Mouse (Mus musculus): ENCODE measurements around the gene Mrps24. TPM values are rescaled to one million over a fixed set of nuclear protein-coding genes. Genes with fewer than 3 reads are reported as not detected.

Mrps24 gene
- polyA plus RNA-seq, 1 experiment from 2014 or later, result 184 TPM

DNA sequence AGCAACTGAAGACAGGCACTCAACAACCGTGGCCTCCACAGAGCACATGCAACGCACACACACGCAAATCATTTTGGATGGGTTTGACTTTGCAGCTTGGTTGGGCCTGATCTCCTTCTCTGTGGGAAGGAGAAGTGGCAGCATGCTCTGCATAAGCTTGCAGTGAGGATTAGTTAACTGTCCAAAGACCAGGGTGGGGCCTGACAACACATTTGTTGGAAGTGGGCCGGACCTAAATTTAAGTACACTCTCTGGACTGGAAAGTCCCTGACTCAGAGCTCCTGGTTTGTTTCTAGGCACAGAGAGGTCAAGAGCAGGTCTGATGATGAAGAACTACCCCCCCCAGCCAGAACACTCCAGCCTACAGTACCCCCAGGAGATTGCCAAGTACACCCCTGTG, 18.8 kb upstream of the Mrps24 start:
- WGBS, result 90% methylated on average over 4 of the region's 4 CpGs
- Histone ChIP-seq H3K4me2 (replicated peaks) (no peak overlapping the region), H3K36me3 (no peaks in the 10 kb centered on the region), H3K27ac (no peak overlapping the region), H3K4me3 (no peak overlapping the region), H3K9me3 (no peaks in the 10 kb centered on the region), H3K27me3 (no peaks in the 10 kb centered on the region), H3K9ac (no peak overlapping the region), H3K4me1 (peaks cover 4% of the 10 kb centered on the region; the same call in 1 of the 2 replicates)
- no peak for ATAC-seq (ENCODE audit: insufficient number of reproducible peaks, insufficient read depth, low FRiP score, low TSS enrichment)

GRCm38 (mm10) chr11:5732401-5732800, 16.9 kb upstream of the Mrps24 start:
- Histone ChIP-seq H3K4me2 (replicated peaks) (no peak overlapping the region), H3K4me1 (peaks cover 8% of the 10 kb centered on the region; the same call in 1 of the 2 replicates), H3K36me3 (no peaks in the 10 kb centered on the region), H3K27ac (peak overlapping the region; percentile 47; the same call in 1 of the 2 replicates), H3K9ac (no peak overlapping the region), H3K4me3 (no peak overlapping the region), H3K9me3 (no peaks in the 10 kb centered on the region), H3K27me3 (no peaks in the 10 kb centered on the region)
- WGBS, result 67% methylated on average over 5 of the region's 5 CpGs
- no peak for ATAC-seq (ENCODE audit: insufficient number of reproducible peaks, insufficient read depth, low FRiP score, low TSS enrichment)

- 88% methylated on average over 9 of the region's 9 CpGs for WGBS
- Histone ChIP-seq H3K9me3 (no peaks in the 10 kb centered on the region), H3K9ac (no peak overlapping the region), H3K4me1 (peaks cover 8% of the 10 kb centered on the region; the same call in 1 of the 2 replicates), H3K27me3 (no peaks in the 10 kb centered on the region), H3K36me3 (peaks cover under 1% of the 10 kb centered on the region; the same call in 1 of the 2 replicates), H3K4me2 (replicated peaks) (no peak overlapping the region), H3K27ac (no peak overlapping the region), H3K4me3 (no peak overlapping the region)
- no peak for ATAC-seq (ENCODE audit: insufficient number of reproducible peaks, insufficient read depth, low FRiP score, low TSS enrichment)
These were observed 14.1 kb upstream of the Mrps24 start for GRCm38 (mm10) chr11:5729582-5729981.

GRCm38 (mm10) chr11:5718611-5719354, 3.3 kb upstream of the Mrps24 start:
- H3K4me1 ChIP-seq, result no peaks in the 10 kb centered on the region
- H3K27me3 ChIP-seq, result no peaks in the 10 kb centered on the region
- H3K27ac ChIP-seq, result no peak overlapping the region
- H3K9ac ChIP-seq, result no peak overlapping the region
- WGBS, result 90% methylated on average over 12 of the region's 12 CpGs
- H3K36me3 ChIP-seq, result peaks cover 43% of the 10 kb centered on the region
- no peak overlapping the region for H3K4me2 ChIP-seq (replicated peaks)
- no peaks in the 10 kb centered on the region for H3K9me3 ChIP-seq
- no peak overlapping the region for H3K4me3 ChIP-seq
- no peak for ATAC-seq (ENCODE audit: insufficient number of reproducible peaks, insufficient read depth, low FRiP score, low TSS enrichment)

DNA sequence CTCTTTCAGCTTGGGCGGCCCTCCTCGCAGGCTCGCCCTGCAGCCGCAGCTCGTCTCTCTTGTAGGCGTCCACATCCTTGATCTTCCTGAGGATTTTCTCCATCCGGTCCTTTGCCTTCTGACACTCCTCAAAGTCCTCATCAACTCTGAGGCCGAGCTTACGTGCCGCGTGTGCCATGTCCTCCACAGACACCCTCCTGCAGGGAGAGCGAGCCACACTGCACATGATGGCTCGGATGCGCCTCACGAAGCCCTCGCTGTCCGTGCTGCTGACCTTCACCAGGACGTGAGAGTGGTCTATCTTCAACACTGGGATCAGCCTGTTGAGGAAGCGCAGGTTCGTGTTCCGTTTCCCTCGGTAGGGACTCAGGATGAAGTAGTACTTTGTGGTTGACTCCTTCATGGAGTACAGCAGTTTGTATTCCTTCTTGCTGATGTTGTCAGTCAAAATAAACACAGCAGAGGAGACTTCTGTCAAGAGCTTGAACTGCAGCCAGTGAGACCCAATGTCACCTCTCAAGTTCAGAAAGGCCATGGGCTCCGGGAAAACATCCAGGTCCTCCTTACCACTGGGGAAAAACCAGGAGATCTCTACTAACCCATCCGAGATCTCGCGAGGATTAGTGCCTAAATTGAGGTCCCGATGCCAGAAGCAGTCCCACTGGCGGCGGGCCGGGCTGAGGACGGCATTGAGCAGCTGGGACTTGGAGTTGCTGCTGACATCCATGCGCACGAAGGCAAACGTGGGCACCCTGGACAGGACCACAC, 1.6 kb upstream of the Mrps24 start:
- no peak overlapping the region for H3K4me2 ChIP-seq (replicated peaks)
- no peaks in the 10 kb centered on the region for H3K4me1 ChIP-seq
- no peak overlapping the region for H3K4me3 ChIP-seq
- peaks cover 43% of the 10 kb centered on the region for H3K36me3 ChIP-seq
- no peak for ATAC-seq (ENCODE audit: insufficient number of reproducible peaks, insufficient read depth, low FRiP score, low TSS enrichment)
- no peak overlapping the region for H3K9ac ChIP-seq
- WGBS, result 90% methylated on average over 34 of the region's 34 CpGs
- no peak overlapping the region for H3K27ac ChIP-seq
- no peaks in the 10 kb centered on the region for H3K9me3 ChIP-seq
- H3K27me3 ChIP-seq, result no peaks in the 10 kb centered on the region

DNA sequence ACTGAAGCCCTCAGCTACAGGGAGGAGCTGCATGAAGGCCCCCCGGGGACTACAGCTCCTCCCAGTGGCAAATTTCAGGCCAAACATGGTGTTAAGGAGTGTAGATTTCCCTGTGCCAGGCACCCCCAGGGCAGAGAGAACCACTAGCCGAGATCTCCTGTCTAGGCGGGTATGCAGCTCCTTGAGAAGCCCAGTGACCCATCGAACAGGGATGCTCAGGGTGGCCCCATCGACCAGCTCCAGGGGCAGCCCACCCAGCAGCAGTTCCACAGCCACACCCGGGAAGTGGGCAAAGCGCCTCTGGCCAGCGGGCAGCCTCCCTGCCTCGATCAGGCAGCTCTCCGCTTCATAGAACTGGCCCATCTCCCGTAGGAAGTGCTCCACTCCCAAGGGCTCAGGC, 766 bp upstream of the Mrps24 start:
- Histone ChIP-seq H3K27me3 (no peaks in the 10 kb centered on the region), H3K27ac (no peak overlapping the region), H3K9me3 (no peaks in the 10 kb centered on the region), H3K36me3 (peaks cover 40% of the 10 kb centered on the region), H3K4me3 (no peak overlapping the region), H3K9ac (no peak overlapping the region), H3K4me2 (replicated peaks) (no peak overlapping the region), H3K4me1 (no peaks in the 10 kb centered on the region)
- 89% methylated on average over 11 of the region's 11 CpGs for WGBS
- no peak for ATAC-seq (ENCODE audit: insufficient number of reproducible peaks, insufficient read depth, low FRiP score, low TSS enrichment)

DNA sequence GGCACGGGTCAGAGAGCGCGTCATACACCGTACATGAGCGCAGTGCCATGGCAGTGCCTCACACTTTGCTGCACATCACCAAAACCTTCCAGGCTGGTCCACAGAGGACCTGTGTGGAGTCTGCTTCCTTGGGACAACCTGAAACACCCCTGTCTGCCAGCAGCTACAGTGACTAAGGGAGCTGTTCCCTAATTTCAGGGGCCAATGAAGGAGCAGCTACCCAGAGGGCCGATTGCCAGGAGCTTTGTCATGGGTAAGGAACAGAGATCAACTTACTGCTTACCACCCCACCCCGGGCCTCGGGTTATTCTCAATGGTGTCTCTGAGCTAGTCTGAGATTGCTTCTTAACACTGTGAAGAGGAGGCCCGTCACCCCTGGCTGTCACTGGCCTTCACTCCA, 301 bp downstream of the Mrps24 start:
- Histone ChIP-seq H3K27me3 (no peaks in the 10 kb centered on the region), H3K4me2 (replicated peaks) (no peak overlapping the region), H3K9ac (no peak overlapping the region), H3K9me3 (no peaks in the 10 kb centered on the region), H3K4me1 (no peaks in the 10 kb centered on the region), H3K36me3 (peaks cover 40% of the 10 kb centered on the region), H3K27ac (no peak overlapping the region), H3K4me3 (no peak overlapping the region)
- 84% methylated on average over 9 of the region's 9 CpGs for WGBS
- no peak for ATAC-seq (ENCODE audit: insufficient number of reproducible peaks, insufficient read depth, low FRiP score, low TSS enrichment)

DNA sequence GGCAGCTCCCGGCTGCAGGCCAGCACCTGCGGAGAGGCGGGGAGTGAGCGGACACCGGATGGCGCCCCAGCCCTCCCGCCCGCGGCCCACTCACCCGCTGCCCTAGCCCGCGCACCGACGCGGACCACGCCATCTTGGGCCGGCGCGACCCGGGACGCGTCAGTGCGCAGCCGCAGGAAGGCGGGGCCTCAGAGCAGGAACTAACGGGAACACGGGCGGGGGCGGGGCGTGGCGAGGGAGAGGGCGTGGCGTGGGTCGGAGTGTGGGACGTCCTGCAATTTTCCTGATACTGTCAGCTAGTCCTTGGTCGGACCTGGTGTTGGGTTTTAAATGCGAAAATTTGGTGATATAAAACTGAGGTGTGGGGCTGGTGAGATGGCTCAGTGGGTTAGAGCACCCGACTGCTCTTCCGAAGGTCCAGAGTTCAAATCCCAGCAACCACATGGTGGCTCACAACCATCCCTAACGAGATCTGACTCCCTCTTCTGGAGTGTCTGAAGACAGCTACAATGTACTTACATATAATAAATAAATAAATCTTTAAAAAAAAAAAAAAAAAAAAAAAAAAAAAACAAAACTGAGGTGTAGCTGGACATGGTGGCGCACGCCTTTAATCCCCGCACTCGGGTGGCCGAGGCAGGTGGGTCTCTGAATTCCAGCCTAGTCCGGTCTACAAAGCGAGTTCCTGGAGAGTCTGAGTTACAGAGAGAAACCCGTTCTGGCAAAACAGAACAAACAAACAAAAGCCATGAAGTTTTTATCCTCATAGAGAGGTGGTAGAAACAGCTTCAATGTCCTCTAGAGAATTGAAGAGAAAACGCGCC, 7.7 kb downstream of the Mrps24 start:
- H3K4me3 ChIP-seq, result peak overlapping the region; percentile 95
- H3K4me2 ChIP-seq (replicated peaks), result peak overlapping the region; percentile 85
- peaks cover 12% of the 10 kb centered on the region for H3K4me1 ChIP-seq
- H3K9ac ChIP-seq, result peak overlapping the region; percentile 91
- peaks cover 24% of the 10 kb centered on the region for H3K36me3 ChIP-seq
- ATAC-seq (ENCODE audit: insufficient number of reproducible peaks, insufficient read depth, low FRiP score, low TSS enrichment), result peak; percentile 90
- 18% methylated on average over 50 of the region's 50 CpGs for WGBS
- no peaks in the 10 kb centered on the region for H3K27me3 ChIP-seq
- no peaks in the 10 kb centered on the region for H3K9me3 ChIP-seq
- peak overlapping the region; percentile 80 for H3K27ac ChIP-seq

GRCm38 (mm10) chr11:5706874-5707529, 8.5 kb downstream of the Mrps24 start:
- no peaks in the 10 kb centered on the region for H3K27me3 ChIP-seq
- peak overlapping the region; percentile 80 for H3K27ac ChIP-seq
- peak overlapping the region; percentile 91 for H3K9ac ChIP-seq
- peak overlapping the region; percentile 95 for H3K4me3 ChIP-seq
- H3K4me1 ChIP-seq, result peaks cover 12% of the 10 kb centered on the region
- peaks cover 20% of the 10 kb centered on the region for H3K36me3 ChIP-seq
- peak; percentile 57 for ATAC-seq (ENCODE audit: insufficient number of reproducible peaks, insufficient read depth, low FRiP score, low TSS enrichment)
- under 1% methylated on average over 43 of the region's 43 CpGs for WGBS
- H3K9me3 ChIP-seq, result no peaks in the 10 kb centered on the region
- peak overlapping the region; percentile 85 for H3K4me2 ChIP-seq (replicated peaks)

- no peaks in the 10 kb centered on the region for H3K27me3 ChIP-seq
- H3K4me3 ChIP-seq, result peak overlapping the region; percentile 95
- H3K9me3 ChIP-seq, result no peaks in the 10 kb centered on the region
- no peak for ATAC-seq (ENCODE audit: insufficient number of reproducible peaks, insufficient read depth, low FRiP score, low TSS enrichment)
- no peak overlapping the region for H3K9ac ChIP-seq
- peaks cover 12% of the 10 kb centered on the region for H3K4me1 ChIP-seq
- no peak overlapping the region for H3K27ac ChIP-seq
- H3K4me2 ChIP-seq (replicated peaks), result peak overlapping the region; percentile 85
- 92% methylated on average over 9 of the region's 9 CpGs for WGBS
- H3K36me3 ChIP-seq, result peaks cover 20% of the 10 kb centered on the region
These were observed 9.5 kb downstream of the Mrps24 start for GRCm38 (mm10) chr11:5705972-5706371.

- Histone ChIP-seq H3K36me3 (peaks cover 20% of the 10 kb centered on the region), H3K4me1 (peaks cover 12% of the 10 kb centered on the region), H3K9me3 (no peaks in the 10 kb centered on the region), H3K4me2 (replicated peaks) (no peak overlapping the region), H3K4me3 (no peak overlapping the region), H3K27me3 (no peaks in the 10 kb centered on the region), H3K9ac (no peak overlapping the region), H3K27ac (no peak overlapping the region)
- WGBS, result 98% methylated on average over 1 of the region's 1 CpGs
- ATAC-seq (ENCODE audit: insufficient number of reproducible peaks, insufficient read depth, low FRiP score, low TSS enrichment), result no peak
These were observed 12.1 kb downstream of the Mrps24 start for GRCm38 (mm10) chr11:5703341-5703740.
